Mouse (Mus musculus) small intestine, adult 2 months (tissue): ENCODE measurements around the gene Fyttd1.

ENCODE experiments used
- CTCF ChIP-seq: fragments of 200-500 bp; IDR thresholded peaks from 2 replicates; pipeline ENCODE4 v1.5.1; 2012; ENCODE audit warnings: low read depth, mild to moderate bottlenecking, control low read depth, inconsistent platforms, low read length, moderate library complexity, mixed read lengths; ENCODE audit not compliant: insufficient replicate concordance, insufficient read length; ENCODE audit errors: extremely low read depth
- POLR2A ChIP-seq: fragments of 200-500 bp; IDR thresholded peaks from 2 replicates; pipeline ENCODE4 v1.6.1; 2012; ENCODE audit warnings: low read depth, mild to moderate bottlenecking, control low read depth, inconsistent platforms, low read length, moderate library complexity

- no peak for TF ChIP-seq POLR2A
- TF ChIP-seq CTCF, result no peak
These were observed 71.4 kb downstream of the Fyttd1 start for GRCm38 (mm10) chr16:32948656-32949055.
